Mouse (Mus musculus): Measurements from ENCODE around the gene Sox12. TPM values are rescaled to one million over a fixed set of nuclear protein-coding genes. Genes with fewer than 3 reads are reported as not detected.

The Sox12 gene
- polyA plus RNA-seq, 1 experiment from 2014 or later, result 7.7 TPM

DNA sequence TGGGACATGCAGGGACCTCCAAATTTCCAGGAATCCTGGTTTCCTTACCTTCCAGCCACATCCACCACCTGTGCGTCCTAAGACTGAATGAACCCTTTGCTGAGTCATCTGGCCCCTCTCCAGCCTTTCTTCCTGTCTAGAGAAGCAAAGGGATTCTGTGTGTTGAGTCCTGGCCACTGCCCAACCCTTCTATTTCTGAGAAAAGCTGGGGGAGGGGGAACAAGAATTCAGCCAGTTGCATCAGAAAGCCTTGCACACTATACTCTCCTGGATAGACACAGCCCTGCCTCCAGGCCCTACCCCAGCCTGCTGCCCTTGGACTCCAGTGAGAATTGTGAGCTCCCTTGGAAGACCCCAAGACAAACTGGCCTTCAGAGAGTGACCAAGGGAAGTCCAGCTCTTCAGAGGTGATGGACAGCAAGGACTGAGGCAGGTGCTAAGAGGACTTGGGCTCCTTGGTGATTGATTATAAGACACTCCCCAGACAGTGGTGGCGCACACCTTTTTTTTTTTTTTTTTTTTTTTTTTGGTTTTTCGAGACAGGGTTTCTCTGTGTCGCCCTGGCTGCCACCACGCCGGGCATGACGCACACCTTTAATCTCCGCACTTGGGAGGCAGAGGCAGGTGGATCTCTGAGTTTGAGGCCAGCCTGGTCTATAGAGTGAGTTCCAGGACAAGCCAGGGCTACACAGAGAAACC, 47.9 kb downstream of the Sox12 start:
- Histone ChIP-seq H3K9ac (no peak overlapping the region), H3K4me2 (replicated peaks) (no peak overlapping the region), H3K4me1 (no peaks in the 10 kb centered on the region), H3K36me3 (no peaks in the 10 kb centered on the region), H3K27ac (replicated peaks) (no peak overlapping the region), H3K4me3 (replicated peaks) (no peak overlapping the region), H3K9me3 (replicated peaks) (no peaks in the 10 kb centered on the region), H3K27me3 (no peaks in the 10 kb centered on the region)
- 86% methylated on average over 8 of the region's 8 CpGs for WGBS
- no peak for ATAC-seq (ENCODE audit: insufficient number of reproducible peaks, low FRiP score, low TSS enrichment, low read depth)

DNA sequence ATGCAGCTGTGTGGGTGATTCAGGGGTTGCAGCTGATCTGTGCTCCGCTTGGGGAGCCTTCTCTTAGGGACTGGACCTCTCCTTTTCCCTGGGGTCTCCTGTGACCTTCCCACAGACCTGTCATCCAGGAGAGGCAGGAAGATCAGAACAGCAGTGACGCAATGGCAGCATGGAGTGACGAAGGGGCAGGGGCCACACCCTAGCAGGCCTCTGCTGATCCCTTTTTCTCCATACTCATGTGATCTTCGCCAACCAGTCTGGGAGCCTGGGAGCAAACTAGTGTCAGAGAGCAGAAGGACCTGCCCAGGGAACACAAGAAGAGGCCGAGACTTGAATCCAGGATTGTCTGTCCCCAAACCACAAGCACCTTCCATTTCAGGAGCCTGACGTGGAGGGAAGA, 48.7 kb downstream of the Sox12 start:
- no peak for ATAC-seq (ENCODE audit: insufficient number of reproducible peaks, low FRiP score, low TSS enrichment, low read depth)

DNA sequence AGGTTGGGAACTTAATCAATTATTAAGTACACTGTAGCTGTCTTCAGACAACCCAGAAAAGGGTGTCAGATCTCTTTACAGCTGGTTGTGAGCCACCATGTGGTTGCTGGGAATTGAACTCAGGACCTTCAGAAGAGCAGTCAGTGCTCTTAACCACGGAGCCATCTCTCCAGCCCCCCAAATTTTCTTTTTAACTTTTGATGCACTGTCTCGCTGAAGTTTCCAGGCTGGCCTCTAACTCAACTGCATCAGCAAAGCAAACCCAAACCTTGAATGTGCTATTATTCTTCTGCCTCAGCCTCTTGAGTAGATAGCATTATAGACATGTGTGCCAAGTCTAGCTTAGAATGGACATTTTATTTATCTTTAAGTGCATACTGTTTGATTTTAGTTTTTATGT, 50.1 kb downstream of the Sox12 start:
- Histone ChIP-seq H3K27ac (replicated peaks) (no peak overlapping the region), H3K9me3 (replicated peaks) (no peaks in the 10 kb centered on the region), H3K36me3 (no peaks in the 10 kb centered on the region), H3K4me1 (peaks cover 13% of the 10 kb centered on the region), H3K9ac (no peak overlapping the region), H3K4me2 (replicated peaks) (no peak overlapping the region), H3K27me3 (0 out of 2 replicates have a peak, but pooled peaks cover 3% of the 10 kb centered on the region), H3K4me3 (replicated peaks) (no peak overlapping the region)
- ATAC-seq (ENCODE audit: insufficient number of reproducible peaks, low FRiP score, low TSS enrichment, low read depth), result no peak
- WGBS, result 67% methylated on average over 2 of the region's 2 CpGs

More for the DNA sequence above, 48.7 kb downstream of the Sox12 start:
- Histone ChIP-seq H3K27ac (replicated peaks) (no peak overlapping the region), H3K4me1 (peaks cover 5% of the 10 kb centered on the region), H3K27me3 (0 out of 2 replicates have a peak, but pooled peaks cover 3% of the 10 kb centered on the region), H3K4me3 (replicated peaks) (no peak overlapping the region), H3K4me2 (replicated peaks) (no peak overlapping the region), H3K9ac (no peak overlapping the region), H3K36me3 (no peaks in the 10 kb centered on the region), H3K9me3 (replicated peaks) (no peaks in the 10 kb centered on the region)
- WGBS, result 73% methylated on average over 6 of the region's 6 CpGs

DNA sequence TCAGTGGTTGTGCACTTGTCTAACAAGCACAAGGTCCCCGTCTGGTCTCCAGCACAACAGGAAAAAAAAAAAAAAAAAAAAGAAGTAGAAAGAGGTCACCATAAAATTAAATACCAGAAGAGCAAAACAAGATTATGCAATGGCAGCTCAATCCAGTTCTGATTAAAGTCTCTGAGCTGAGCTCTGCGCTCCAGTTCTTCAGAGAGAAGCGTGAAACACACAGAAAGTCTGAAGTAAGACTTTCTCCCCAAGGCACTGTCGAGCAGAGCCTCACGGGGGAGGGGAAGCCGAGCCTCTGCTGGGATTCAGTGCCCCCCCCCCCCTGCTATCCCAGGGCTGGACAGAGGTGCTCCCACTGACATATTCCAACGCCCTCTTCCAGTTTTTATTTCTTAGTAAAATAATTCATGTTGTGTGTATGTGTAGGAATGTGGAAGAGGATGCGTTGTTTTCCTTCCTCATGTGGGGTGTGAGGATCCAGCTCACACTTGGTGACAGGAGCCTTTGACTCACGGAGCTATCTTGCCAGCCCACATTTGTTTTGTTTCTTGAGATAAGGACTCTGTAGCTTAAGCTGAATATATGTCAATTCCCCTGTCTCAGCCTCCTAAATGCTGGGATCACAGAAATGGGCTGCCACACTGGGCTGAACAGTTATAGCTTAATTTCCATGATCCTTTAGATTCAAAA, 50.9 kb downstream of the Sox12 start:
- no peaks in the 10 kb centered on the region for H3K36me3 ChIP-seq
- no peak for ATAC-seq (ENCODE audit: insufficient number of reproducible peaks, low FRiP score, low TSS enrichment, low read depth)
- H3K4me2 ChIP-seq (replicated peaks), result no peak overlapping the region
- 0 out of 2 replicates have a peak, but pooled peaks cover 3% of the 10 kb centered on the region for H3K27me3 ChIP-seq
- H3K4me1 ChIP-seq, result peaks cover 13% of the 10 kb centered on the region
- no peak overlapping the region for H3K27ac ChIP-seq (replicated peaks)
- 30% methylated on average over 9 of the region's 9 CpGs for WGBS
- H3K4me3 ChIP-seq (replicated peaks), result no peak overlapping the region
- H3K9ac ChIP-seq, result no peak overlapping the region
- no peaks in the 10 kb centered on the region for H3K9me3 ChIP-seq (replicated peaks)

DNA sequence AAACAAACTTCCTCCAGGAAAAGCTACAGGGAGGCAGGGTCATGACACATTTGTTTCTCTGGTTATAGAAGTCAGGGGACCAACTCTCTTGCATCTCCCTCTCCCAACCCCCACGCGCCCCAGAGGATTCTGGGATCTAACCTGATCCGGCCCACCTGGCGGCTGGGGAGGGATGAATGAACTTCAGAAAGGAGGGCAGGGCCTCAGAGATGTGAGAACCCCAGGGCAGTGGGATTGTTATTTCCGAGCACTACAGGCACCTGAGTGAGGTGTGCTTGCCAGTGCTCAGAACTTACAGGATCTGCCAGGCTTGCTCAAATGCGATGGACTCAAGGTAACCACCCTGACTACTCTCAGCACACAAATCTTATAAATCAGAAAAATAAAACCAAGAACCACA, 52.5 kb downstream of the Sox12 start:
- Histone ChIP-seq H3K36me3 (no peaks in the 10 kb centered on the region), H3K27ac (replicated peaks) (no peak overlapping the region), H3K9me3 (replicated peaks) (no peaks in the 10 kb centered on the region), H3K27me3 (0 out of 2 replicates have a peak, but pooled peaks cover 3% of the 10 kb centered on the region), H3K4me1 (peaks cover 13% of the 10 kb centered on the region), H3K9ac (no peak overlapping the region), H3K4me2 (replicated peaks) (no peak overlapping the region), H3K4me3 (replicated peaks) (no peak overlapping the region)
- no peak for ATAC-seq (ENCODE audit: insufficient number of reproducible peaks, low FRiP score, low TSS enrichment, low read depth)
- 56% methylated on average over 6 of the region's 6 CpGs for WGBS

DNA sequence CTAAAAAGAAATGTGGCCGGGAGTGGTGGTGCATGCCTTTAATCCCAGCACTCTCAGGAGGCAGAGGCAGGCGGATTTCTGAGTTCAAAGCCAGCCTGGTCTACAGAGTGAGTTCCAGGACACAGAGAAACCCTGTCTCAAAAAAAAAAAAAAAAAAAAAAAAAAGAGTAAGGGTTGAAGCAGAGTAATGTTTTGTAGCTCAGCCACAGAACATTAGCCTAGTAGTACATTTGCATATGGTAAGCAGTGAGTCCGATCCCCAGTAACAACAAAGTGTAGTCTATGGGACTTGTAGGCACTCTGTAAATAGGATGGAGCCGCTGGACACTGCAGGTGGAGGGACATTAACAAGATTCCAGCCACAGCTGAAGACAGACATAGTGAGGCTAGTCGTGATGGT, 53.0 kb downstream of the Sox12 start:
- no peak for ATAC-seq (ENCODE audit: insufficient number of reproducible peaks, low FRiP score, low TSS enrichment, low read depth)
- no peaks in the 10 kb centered on the region for H3K36me3 ChIP-seq
- 63% methylated on average over 5 of the region's 5 CpGs for WGBS

DNA sequence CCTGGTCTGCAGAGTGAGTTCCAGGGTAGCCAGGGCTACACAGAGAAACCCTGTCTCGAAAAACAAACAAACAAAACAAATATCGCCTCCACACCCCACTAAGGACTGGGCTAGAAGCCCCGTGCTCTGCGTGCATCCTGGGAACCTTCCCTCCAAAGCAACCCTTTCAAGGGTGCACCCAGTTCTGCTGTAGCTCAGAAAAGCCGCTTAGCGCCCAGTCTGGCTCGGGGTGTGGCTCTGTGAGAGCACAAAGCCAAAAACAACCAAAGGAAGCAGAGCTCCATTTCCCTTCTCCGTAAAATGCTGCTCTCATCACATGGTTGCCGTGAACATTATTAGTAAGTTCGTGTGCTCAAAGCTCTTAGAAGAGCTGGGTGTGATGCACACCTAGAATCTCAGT, 53.5 kb downstream of the Sox12 start:
- peak overlapping the region; percentile 95 for H3K4me2 ChIP-seq (replicated peaks)
- H3K9ac ChIP-seq, result peak overlapping the region; percentile 24; the same call in 1 of the 2 replicates
- H3K36me3 ChIP-seq, result no peaks in the 10 kb centered on the region
- peaks cover 13% of the 10 kb centered on the region for H3K4me1 ChIP-seq
- no peaks in the 10 kb centered on the region for H3K9me3 ChIP-seq (replicated peaks)
- peak overlapping the region; percentile 56 for H3K4me3 ChIP-seq (replicated peaks)
- ATAC-seq (ENCODE audit: insufficient number of reproducible peaks, low FRiP score, low TSS enrichment, low read depth), result no peak
- no peak overlapping the region for H3K27ac ChIP-seq (replicated peaks)
- WGBS, result 9% methylated on average over 10 of the region's 10 CpGs
- H3K27me3 ChIP-seq, result 0 out of 2 replicates have a peak, but pooled peaks cover 3% of the 10 kb centered on the region

More for the DNA sequence above, 53.0 kb downstream of the Sox12 start:
- H3K27me3 ChIP-seq, result 0 out of 2 replicates have a peak, but pooled peaks cover 3% of the 10 kb centered on the region
- no peak overlapping the region for H3K9ac ChIP-seq
- no peak overlapping the region for H3K4me2 ChIP-seq (replicated peaks)
- H3K9me3 ChIP-seq (replicated peaks), result no peaks in the 10 kb centered on the region
- H3K4me3 ChIP-seq (replicated peaks), result no peak overlapping the region
- H3K27ac ChIP-seq (replicated peaks), result no peak overlapping the region
- H3K4me1 ChIP-seq, result peaks cover 13% of the 10 kb centered on the region

Other genes with a start within 250 kb of the Sox12 start
- 87.0 and 87.5 TPM in 2 replicates for gene Csnk2a1, start 171.2 kb downstream of the Sox12 start, polyA plus RNA-seq (2015; fragmentation: Nextera tagmentation; extraction: Ambion mirVana)
- gene Tbc1d20, start 104.2 kb downstream of the Sox12 start, polyA plus RNA-seq (2015; fragmentation: Nextera tagmentation; extraction: Ambion mirVana), result 47.6 and 49.1 TPM in 2 replicates
- gene Rbck1, start 65.4 kb downstream of the Sox12 start, polyA plus RNA-seq (2015; fragmentation: Nextera tagmentation; extraction: Ambion mirVana), result 91.3 and 94.1 TPM in 2 replicates
- 3.9 and 6.5 TPM in 2 replicates for gene Trib3, start 54.0 kb downstream of the Sox12 start, polyA plus RNA-seq (2015; fragmentation: Nextera tagmentation; extraction: Ambion mirVana)
- 1.0 and 1.3 TPM in 2 replicates for gene Nrsn2, start 21.4 kb downstream of the Sox12 start, polyA plus RNA-seq (2015; fragmentation: Nextera tagmentation; extraction: Ambion mirVana)
- 37.5 and 40.1 TPM in 2 replicates for gene Zcchc3, start 17.0 kb upstream of the Sox12 start, polyA plus RNA-seq (2015; fragmentation: Nextera tagmentation; extraction: Ambion mirVana)
- gene 6820408C15Rik, start 17.5 kb upstream of the Sox12 start, polyA plus RNA-seq (2015; fragmentation: Nextera tagmentation; extraction: Ambion mirVana), result 9.4 and 15.2 TPM in 2 replicates
- gene Defb23, start 66.6 kb upstream of the Sox12 start, polyA plus RNA-seq (2015; fragmentation: Nextera tagmentation; extraction: Ambion mirVana), result not detected in 2 replicates
- gene Defb20, start 79.0 kb upstream of the Sox12 start, polyA plus RNA-seq (2015; fragmentation: Nextera tagmentation; extraction: Ambion mirVana), result not detected in 2 replicates
- gene Defb22, start 92.1 kb upstream of the Sox12 start, polyA plus RNA-seq (2015; fragmentation: Nextera tagmentation; extraction: Ambion mirVana), result not detected in 2 replicates
- gene Defb26, start 113.6 kb upstream of the Sox12 start, polyA plus RNA-seq (2015; fragmentation: Nextera tagmentation; extraction: Ambion mirVana), result not detected in 2 replicates
- not detected in 2 replicates for gene Defb28, start 120.2 kb upstream of the Sox12 start, polyA plus RNA-seq (2015; fragmentation: Nextera tagmentation; extraction: Ambion mirVana)
- not detected in 2 replicates for gene Defb29, start 142.0 kb upstream of the Sox12 start, polyA plus RNA-seq (2015; fragmentation: Nextera tagmentation; extraction: Ambion mirVana)
- gene Gm17416, start 171.3 kb upstream of the Sox12 start, polyA plus RNA-seq (2015; fragmentation: Nextera tagmentation; extraction: Ambion mirVana), result not detected in 2 replicates
- not detected in 2 replicates for gene Defb21, start 174.7 kb upstream of the Sox12 start, polyA plus RNA-seq (2015; fragmentation: Nextera tagmentation; extraction: Ambion mirVana)
- not detected in 2 replicates for gene Defb19, start 182.2 kb upstream of the Sox12 start, polyA plus RNA-seq (2015; fragmentation: Nextera tagmentation; extraction: Ambion mirVana)
- not detected in 2 replicates for gene Defb45, start 201.3 kb upstream of the Sox12 start, polyA plus RNA-seq (2015; fragmentation: Nextera tagmentation; extraction: Ambion mirVana)
- not detected in 2 replicates for gene Defb36, start 206.3 kb upstream of the Sox12 start, polyA plus RNA-seq (2015; fragmentation: Nextera tagmentation; extraction: Ambion mirVana)
- 1.5 and 3.4 TPM in 2 replicates for gene Defb25, start 225.0 kb upstream of the Sox12 start, polyA plus RNA-seq (2015; fragmentation: Nextera tagmentation; extraction: Ambion mirVana)
- 5.0 and 5.3 TPM in 2 replicates for gene Rem1, start 228.9 kb upstream of the Sox12 start, polyA plus RNA-seq (2015; fragmentation: Nextera tagmentation; extraction: Ambion mirVana)